Mouse (Mus musculus) colon, adult 2 months (tissue): ENCODE measurements around the gene Chac1. TPM values are rescaled to one million over a fixed set of nuclear protein-coding genes. Genes with fewer than 3 reads are reported as not detected.

Source experiments
- polyA plus RNA-seq: library from polyadenylated mRNA; depleted of rRNA; stranded (reverse); fragments of >200 nt; gene quantifications from 2 replicates; pipeline ENCODE4 v1.2.3, GENCODE M21; 2012; rRNA removed

Chac1 gene
- polyA plus RNA-seq = 3.1 and 4.5 TPM in 2 replicates

GRCm38 (mm10) chr2:119350555-119351486, at the start of gene Chac1:
TSS of gene Chac1 (plus strand) at chr2:119351229.

GRCm38 (mm10) chr2:119325568-119326143, 25.4 kb upstream of the Chac1 start, which contains the start of gene Dll4:
TSS of gene Dll4 (plus strand) at chr2:119325784.

Other genes starting within 250 kb of the Chac1 start
- gene Rad51, start 238.4 kb upstream of the Chac1 start, polyA plus RNA-seq = 4.4 and 5.0 TPM in 2 replicates
- gene Rmdn3, start 194.2 kb upstream of the Chac1 start, polyA plus RNA-seq = 26.5 and 34.7 TPM in 2 replicates
- 15.7 and 18.9 TPM in 2 replicates for gene Gchfr, start 183.5 kb upstream of the Chac1 start, polyA plus RNA-seq
- 0.47 and 0.71 TPM in 2 replicates for gene Gm14137, start 176.7 kb upstream of the Chac1 start, polyA plus RNA-seq
- gene Zfyve19, start 142.6 kb upstream of the Chac1 start, polyA plus RNA-seq = 42.7 and 54.3 TPM in 2 replicates
- gene Dnajc17, start 142.4 kb upstream of the Chac1 start, polyA plus RNA-seq = 2.9 and 3.2 TPM in 2 replicates
- gene Ppp1r14d, start 121.3 kb upstream of the Chac1 start, polyA plus RNA-seq = 144 and 175 TPM in 2 replicates
- gene Spint1, start 113.9 kb upstream of the Chac1 start, polyA plus RNA-seq = 184 and 201 TPM in 2 replicates
- gene Rhov, start 80.0 kb upstream of the Chac1 start, polyA plus RNA-seq = 1.8 and 3.2 TPM in 2 replicates
- gene Vps18, start 62.5 kb upstream of the Chac1 start, polyA plus RNA-seq = 22.5 and 26.7 TPM in 2 replicates
- gene Dll4, start 25.4 kb upstream of the Chac1 start, polyA plus RNA-seq = 19.7 and 19.8 TPM in 2 replicates
- gene Ino80, start 126.5 kb downstream of the Chac1 start, polyA plus RNA-seq = 6.0 and 6.3 TPM in 2 replicates
- 0.12 and 0.81 TPM in 2 replicates for gene Exd1, start 196.4 kb downstream of the Chac1 start, polyA plus RNA-seq
- gene Chp1, start 196.5 kb downstream of the Chac1 start, polyA plus RNA-seq = 125 and 155 TPM in 2 replicates